Mouse (Mus musculus) intestine, postnatal 0 days (tissue): ENCODE measurements at regions not wholly inside any gene's neighbourhood (a gene's known extent, or its start where the extent isn't known, plus 50 kb on each side); places are given as distances from the start of the nearest gene placed in this dataset.

Experiments
- ATAC-seq: fragments of 200-750 bp; cut with Nextera tagmentation; 2 replicates; pipeline ENCODE4 v1.8.0; 2017; ENCODE audit warnings: mild to moderate bottlenecking, moderate TSS enrichment, moderate library complexity
- H3K27ac ChIP-seq: fragments of 300-500 bp; sonication (generic); 2 replicates; pipeline ENCODE4 v1.5.1; 2014; ENCODE audit warnings: mild to moderate bottlenecking, low read depth, low read length, moderate library complexity
- H3K27me3 ChIP-seq: fragments of 300-500 bp; sonication (generic); replicated peaks from 2 replicates; pipeline ENCODE4 v1.6.1; 2014; ENCODE audit warnings: low read length, mixed read lengths; ENCODE audit not compliant: control insufficient read depth, insufficient read depth
- H3K36me3 ChIP-seq: fragments of 300-500 bp; sonication (generic); 2 replicates; pipeline ENCODE4 v1.6.1; 2014; ENCODE audit warnings: mild to moderate bottlenecking, moderate library complexity; ENCODE audit not compliant: control insufficient read depth, insufficient read depth
- H3K4me1 ChIP-seq: fragments of 300-500 bp; sonication (generic); replicated peaks from 2 replicates; pipeline ENCODE4 v1.6.1; 2014; ENCODE audit warnings: antibody characterized with exemption, low read length, mixed read lengths; ENCODE audit not compliant: control insufficient read depth, insufficient read depth
- H3K4me2 ChIP-seq: fragments of 300-500 bp; sonication (generic); replicated peaks from 2 replicates; pipeline ENCODE4 v1.6.1; 2014; ENCODE audit warnings: low read depth, mild to moderate bottlenecking, moderate library complexity
- H3K4me3 ChIP-seq: fragments of 300-500 bp; sonication (generic); 2 replicates; pipeline ENCODE4 v1.5.1; 2014; ENCODE audit warnings: low read depth, low read length
- H3K9ac ChIP-seq: fragments of 300-500 bp; sonication (generic); 2 replicates; pipeline ENCODE4 v1.6.1; 2014; ENCODE audit warnings: mild to moderate bottlenecking, low read depth, low read length
- H3K9me3 ChIP-seq: fragments of 300-500 bp; sonication (generic); 2 replicates; pipeline ENCODE4 v1.6.1; 2016; ENCODE audit warnings: mixed run types; ENCODE audit not compliant: control insufficient read depth
- CTCF ChIP-seq: sonication (generic); IDR thresholded peaks from 2 replicates; pipeline ENCODE4 v1.5.1; 2016; ENCODE audit warnings: low read depth, mild to moderate bottlenecking, control low read depth, antibody characterized with exemption, moderate library complexity
- WGBS: fragments of 180-500 bp; shearing (Covaris S2); extraction: QIAGEN DNeasy Blood & Tissue Kit; methylation state at CpG from one replicate; pipeline ENCODE4 v1.1.7; 2014; 5-methylcytosine and 5-hydroxymethylcytosine counted together

DNA sequence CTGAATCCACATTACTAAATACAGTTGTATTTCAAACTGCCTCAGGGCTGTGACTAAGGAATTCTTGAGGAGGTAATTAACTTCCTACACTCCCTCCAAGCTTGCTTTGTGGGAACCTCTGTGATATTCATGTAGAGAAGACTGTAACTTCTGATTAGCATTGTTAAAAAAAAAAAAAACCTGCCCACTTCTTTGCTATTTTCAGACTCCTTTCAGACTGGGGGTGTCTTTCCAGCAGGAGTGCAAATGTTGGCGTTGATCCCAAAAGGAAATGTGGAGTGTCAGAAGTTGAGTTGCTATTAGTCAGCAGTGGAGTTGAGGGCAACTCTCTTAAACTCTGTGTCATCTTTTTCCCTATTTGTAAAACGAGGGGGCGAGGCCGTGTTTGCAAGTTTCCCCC is 369.0 kb upstream of the Npsr1 start:
- Histone ChIP-seq H3K36me3 (no peaks in the 10 kb centered on the region), H3K9me3 (no peaks in the 10 kb centered on the region), H3K4me1 (no peaks in the 10 kb centered on the region), H3K4me2 (no peak overlapping the region), H3K9ac (no peak overlapping the region), H3K27me3 (no peaks in the 10 kb centered on the region), H3K27ac (no peak overlapping the region), H3K4me3 (no peak overlapping the region)
- TF ChIP-seq CTCF = no peak
- ATAC-seq = no peak
- 69% methylated on average over 4 of the region's 4 CpGs for WGBS

DNA sequence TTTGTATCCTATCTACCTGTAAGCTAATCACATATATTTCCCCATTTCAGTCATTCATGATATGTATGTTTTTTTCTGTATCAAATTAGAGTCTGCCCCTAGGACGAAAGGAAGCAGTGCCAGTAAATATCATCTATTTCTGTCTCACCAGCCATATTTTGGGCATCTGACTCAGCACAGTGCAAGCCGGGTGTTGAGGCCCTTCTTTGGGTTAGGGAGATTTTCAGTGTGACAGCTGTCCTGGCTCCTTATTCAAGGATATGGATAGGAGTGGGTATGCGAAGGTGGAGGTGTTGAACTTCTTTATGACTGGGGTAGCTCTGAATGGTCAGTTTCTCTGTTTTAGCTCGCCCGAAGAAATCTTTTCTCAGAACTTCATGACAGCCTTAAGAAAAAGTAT is 345.3 kb upstream of the Npsr1 start:
- H3K4me3 ChIP-seq = no peak overlapping the region
- H3K4me1 ChIP-seq = no peaks in the 10 kb centered on the region
- no peaks in the 10 kb centered on the region for H3K27me3 ChIP-seq
- no peaks in the 10 kb centered on the region for H3K36me3 ChIP-seq
- H3K4me2 ChIP-seq = no peak overlapping the region
- H3K9ac ChIP-seq = no peak overlapping the region
- no peak for ATAC-seq
- no peak for TF ChIP-seq CTCF
- 79% methylated on average over 5 of the region's 5 CpGs for WGBS
- H3K27ac ChIP-seq = no peak overlapping the region
- H3K9me3 ChIP-seq = no peaks in the 10 kb centered on the region

DNA sequence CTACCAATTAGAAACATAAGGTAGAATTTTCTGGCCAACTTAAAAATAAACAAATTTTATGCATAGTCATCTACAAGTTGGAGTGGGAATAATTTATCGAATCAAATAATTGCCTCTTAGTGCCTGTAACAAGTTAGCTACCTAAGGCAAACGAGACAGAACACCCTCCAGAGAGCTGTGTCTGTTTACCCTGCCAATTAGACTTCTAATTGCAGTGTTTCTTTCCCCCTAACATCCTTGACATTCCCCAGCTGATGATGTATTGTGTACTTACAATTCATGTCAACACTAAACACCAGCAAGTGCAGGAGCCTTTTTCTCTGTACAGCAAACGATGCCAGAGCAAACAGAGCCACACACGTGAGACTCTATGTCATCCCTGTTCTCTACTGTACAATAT is 311.1 kb upstream of the Npsr1 start:
- no peak for ATAC-seq

More for the DNA sequence above, 311.1 kb upstream of the Npsr1 start:
- no peak overlapping the region for H3K27ac ChIP-seq
- no peak overlapping the region for H3K4me2 ChIP-seq
- H3K4me1 ChIP-seq = no peaks in the 10 kb centered on the region
- no peak for TF ChIP-seq CTCF
- no peaks in the 10 kb centered on the region for H3K9me3 ChIP-seq
- no peak overlapping the region for H3K9ac ChIP-seq
- no peaks in the 10 kb centered on the region for H3K27me3 ChIP-seq
- H3K36me3 ChIP-seq = no peaks in the 10 kb centered on the region
- H3K4me3 ChIP-seq = no peak overlapping the region
- WGBS = 33% methylated on average over 4 of the region's 4 CpGs
